Mouse (Mus musculus) telencephalon, adult 2 months (tissue): Measurements from ENCODE around the gene Cachd1.

Experiments
- DNase-seq: peaks from one replicate; pipeline ENCODE4 v3.0.0-alpha.2; 2011; ENCODE audit warnings: low read depth, low spot score

The Cachd1 gene

GRCm38 (mm10) chr4:100776043-100776870, at the start of gene Cachd1:
TSS of gene Cachd1 (plus strand) at chr4:100776675.
- no peak for DNase-seq

- DNase-seq: no peak
These were observed 47.5 kb upstream of the Cachd1 start for GRCm38 (mm10) chr4:100728896-100729479.

GRCm38 (mm10) chr4:100735098-100735935, 41.2 kb upstream of the Cachd1 start:
- no peak for DNase-seq

GRCm38 (mm10) chr4:100735936-100736349, 40.5 kb upstream of the Cachd1 start:
- DNase-seq: no peak

GRCm38 (mm10) chr4:100743615-100744014, 32.9 kb upstream of the Cachd1 start:
- no peak for DNase-seq

GRCm38 (mm10) chr4:100752278-100752677, 24.2 kb upstream of the Cachd1 start:
- no peak for DNase-seq

- no peak for DNase-seq
These were observed 20.8 kb upstream of the Cachd1 start for GRCm38 (mm10) chr4:100755632-100756031.

GRCm38 (mm10) chr4:100756499-100756898, 20.0 kb upstream of the Cachd1 start:
- DNase-seq: no peak

- DNase-seq: no peak
These were observed 18.1 kb upstream of the Cachd1 start for GRCm38 (mm10) chr4:100758265-100758898.

- no peak for DNase-seq
These were observed 16.9 kb upstream of the Cachd1 start for GRCm38 (mm10) chr4:100759603-100760002.

GRCm38 (mm10) chr4:100760416-100760815, 16.1 kb upstream of the Cachd1 start:
- no peak for DNase-seq

- no peak for DNase-seq
These were observed 7.9 kb upstream of the Cachd1 start for GRCm38 (mm10) chr4:100768606-100769005.

- no peak for DNase-seq
These were observed 448 bp downstream of the Cachd1 start for GRCm38 (mm10) chr4:100776871-100777375.

GRCm38 (mm10) chr4:100777376-100778041, 1.0 kb downstream of the Cachd1 start:
- no peak for DNase-seq

- DNase-seq: no peak
These were observed 1.6 kb downstream of the Cachd1 start for GRCm38 (mm10) chr4:100778082-100778481.

GRCm38 (mm10) chr4:100779023-100779422, 2.5 kb downstream of the Cachd1 start:
- DNase-seq: no peak

- no peak for DNase-seq
These were observed 3.2 kb downstream of the Cachd1 start for GRCm38 (mm10) chr4:100779695-100780094.

GRCm38 (mm10) chr4:100780911-100781310, 4.4 kb downstream of the Cachd1 start:
- DNase-seq: no peak

GRCm38 (mm10) chr4:100782348-100782747, 5.9 kb downstream of the Cachd1 start:
- DNase-seq: no peak

- no peak for DNase-seq
These were observed 6.4 kb downstream of the Cachd1 start for GRCm38 (mm10) chr4:100782891-100783290.

- DNase-seq: no peak
These were observed 10.7 kb downstream of the Cachd1 start for GRCm38 (mm10) chr4:100787201-100787600.
